Mouse (Mus musculus): Measurements from ENCODE around the gene Yy1. TPM values are rescaled to one million over a fixed set of nuclear protein-coding genes. Genes with fewer than 3 reads are reported as not detected.

Yy1 gene
- total RNA-seq, 4 experiments from 2014 or later = 44.9 to 46.7 (median 46.1) TPM

- DNase-seq (ENCODE audit: low spot score in 2 of 2) = no peak
These were observed 63.4 kb downstream of the Yy1 start for GRCm38 (mm10) chr12:108856186-108856585.

- no peak for DNase-seq (ENCODE audit: low spot score in 2 of 2)
These were observed 64.3 kb downstream of the Yy1 start for GRCm38 (mm10) chr12:108857109-108857508.

- no peak for DNase-seq (ENCODE audit: low spot score in 2 of 2)
These were observed 64.9 kb downstream of the Yy1 start for GRCm38 (mm10) chr12:108857589-108858184.

- DNase-seq (ENCODE audit: low spot score in 2 of 2) = no peak
These were observed 65.7 kb downstream of the Yy1 start for GRCm38 (mm10) chr12:108858486-108858885.

DNA sequence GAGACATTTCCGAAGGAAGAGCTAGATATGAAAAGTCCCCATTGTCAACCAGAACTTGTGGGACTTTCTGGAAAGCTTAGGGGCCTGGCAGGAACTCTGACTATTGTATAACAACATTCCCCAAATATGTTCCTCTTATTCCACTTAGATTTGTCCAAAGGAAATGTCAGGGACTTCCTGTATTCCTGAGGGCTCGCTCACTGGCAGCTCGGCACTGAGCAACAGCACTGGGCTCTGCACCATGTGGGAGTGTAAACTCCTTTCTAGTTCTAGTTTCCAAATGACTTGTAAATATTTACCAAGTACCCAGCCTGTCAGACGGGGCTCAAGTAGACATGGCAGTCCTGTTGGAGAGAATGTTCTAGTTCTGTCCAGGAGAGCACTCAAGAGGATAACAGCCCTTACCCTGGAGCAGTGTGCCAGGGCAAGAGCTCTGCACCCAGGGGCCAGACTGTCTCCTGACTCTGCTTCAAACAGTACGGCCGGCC is 72.3 kb downstream of the Yy1 start:
- no peak for DNase-seq (ENCODE audit: low spot score in 2 of 2)

GRCm38 (mm10) chr12:108869575-108869974 is 76.8 kb downstream of the Yy1 start:
- no peak for DNase-seq (ENCODE audit: low spot score in 2 of 2)

Small RNA genes within 50 kb of the gene (microRNA-seq; reads per million reads assigned to microRNA genes)
- 38.3 to 40.6 reads per million in 2 experiments for gene Mir345

Other genes with a start within 250 kb of the Yy1 start
- 100 to 1,000 TPM; 220 to 260 (median 242) TPM for gene Evl, start 238.3 kb upstream of the Yy1 start, total RNA-seq (2022)
- 1 to 10 TPM; 4.8 to 7.2 (median 6.6) TPM for gene Degs2, start 90.7 kb upstream of the Yy1 start, total RNA-seq (2022)
- 10 to 100 TPM; 13.7 to 15.9 (median 14.6) TPM for gene Slc25a29, start 42.9 kb downstream of the Yy1 start, total RNA-seq (2022)
- 10 to 100 TPM in 2 of 4 experiments, 1 to 10 TPM in 2; 9.4 to 11.4 (median 10.4) TPM for gene Slc25a47, start 43.1 kb downstream of the Yy1 start, total RNA-seq (2022)
- 10 to 100 TPM in 2 of 4 experiments, 1 to 10 TPM in 2; 7.9 to 12.9 (median 10.2) TPM for gene Wdr25, start 100.7 kb downstream of the Yy1 start, total RNA-seq (2022)
- 10 to 100 TPM; 76.5 to 92.1 (median 83.0) TPM for gene Wars, start 101.2 kb downstream of the Yy1 start, total RNA-seq (2022)